Mouse (Mus musculus): Measurements from ENCODE around the gene Rnpep. TPM values are rescaled to one million over a fixed set of nuclear protein-coding genes. Genes with fewer than 3 reads are reported as not detected.
A peak's percentile ranks its signal among the peaks of the same experiment; 100 is the strongest.

The Rnpep gene
- total RNA-seq (2021): 50.9 and 58.0 TPM in 2 replicates
- long read RNA-seq, transcript Rnpep-201 (10 exons, 2,171 nt): minor isoform, 6 of 101 reads
- long read RNA-seq, transcript Rnpep-202 (11 exons, 2,288 nt): major isoform, 74 of 101 reads
- long read RNA-seq, partial matches to known transcripts: 12 of 101 reads
- long read RNA-seq, other reads (novel, unspliced or antisense): 7 of 101 reads

DNA sequence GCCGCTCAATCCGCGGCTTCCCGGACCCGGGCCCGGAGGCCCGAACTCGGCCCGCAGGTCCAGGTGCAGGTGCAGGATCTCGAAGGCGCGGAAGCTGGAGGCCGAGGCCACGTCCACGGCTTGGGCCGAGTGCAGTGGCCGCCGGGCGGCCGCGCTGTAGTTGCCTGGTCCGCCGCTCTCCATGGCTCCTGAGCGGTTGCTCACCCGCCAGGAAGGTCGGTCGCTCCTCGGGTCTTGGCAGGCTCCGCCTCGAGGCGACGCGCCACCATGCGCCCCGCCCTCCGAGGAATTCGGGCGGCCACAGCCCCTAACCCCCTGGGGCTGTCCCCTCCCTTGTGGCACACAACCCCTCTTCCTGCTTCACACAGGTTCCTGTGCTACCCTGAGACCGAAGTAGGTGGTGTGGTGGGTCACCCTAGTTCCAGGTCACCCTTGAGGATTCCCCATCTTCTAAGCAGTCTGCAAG lies at the start of gene Rnpep:
Gene Rnpep (minus strand): TSS at position 259 of the 466 bp plus-strand sequence.
- peak; percentile 78 for DNase-seq

DNA sequence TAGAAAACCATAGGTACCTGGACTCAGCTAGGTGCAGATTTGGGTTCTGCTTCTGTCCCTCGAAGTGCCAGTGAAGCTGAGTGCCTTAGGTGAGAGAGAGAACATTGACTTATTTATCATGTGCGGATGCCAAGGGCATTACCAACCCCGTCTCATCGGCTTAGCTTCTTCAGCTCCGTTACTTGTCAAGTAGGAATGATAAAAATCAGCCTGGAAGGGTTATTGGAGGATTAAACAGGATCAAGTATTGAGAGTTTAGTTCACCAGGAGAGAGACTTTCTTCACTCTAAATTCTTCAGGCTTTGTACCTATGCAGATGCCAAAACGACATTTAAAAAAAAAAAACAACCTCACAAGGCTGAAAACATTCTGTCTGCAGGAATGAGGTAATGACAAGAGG lies 46.7 kb upstream of the Rnpep start:
- no peak for DNase-seq

DNA sequence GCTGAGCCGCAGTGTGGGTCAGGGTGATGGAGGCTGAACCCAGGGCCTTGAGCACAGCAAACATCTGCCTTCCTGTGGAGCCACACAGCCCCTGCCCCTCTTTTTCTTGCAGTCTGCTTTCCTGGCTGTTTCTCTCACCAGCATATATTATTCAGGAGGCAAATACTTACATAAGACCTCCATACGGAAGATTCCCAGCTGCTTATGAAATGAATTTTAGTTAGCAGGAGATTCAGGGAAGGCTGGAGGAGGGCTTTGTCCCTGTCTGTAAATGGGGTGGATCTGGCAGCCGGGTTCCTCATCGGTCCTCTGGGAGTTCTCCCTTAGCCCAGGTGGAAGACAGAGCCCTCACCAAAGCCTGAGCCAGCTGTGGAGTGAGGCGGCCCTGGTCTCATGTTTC lies 44.5 kb upstream of the Rnpep start:
- DNase-seq: no peak

DNA sequence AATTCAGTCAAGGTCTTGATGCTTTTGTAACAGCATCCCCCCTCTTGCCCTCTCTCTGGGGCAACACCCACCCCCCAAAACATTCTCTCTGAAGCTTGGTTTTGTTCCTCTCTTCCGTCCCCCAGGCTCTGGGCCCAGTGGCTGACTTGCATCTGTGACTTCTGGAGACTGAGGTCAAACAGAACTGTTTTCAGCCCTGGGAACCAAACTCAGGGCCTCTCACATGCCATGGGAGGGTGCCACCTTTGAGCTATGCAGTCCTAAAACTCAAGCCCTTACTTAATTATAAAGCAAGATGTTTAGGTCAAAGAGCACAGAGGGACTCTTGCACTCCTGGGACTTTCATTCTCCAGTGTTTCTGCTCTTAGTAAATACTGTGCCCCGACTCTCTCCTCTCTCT lies 42.0 kb upstream of the Rnpep start:
- no peak for DNase-seq

DNA sequence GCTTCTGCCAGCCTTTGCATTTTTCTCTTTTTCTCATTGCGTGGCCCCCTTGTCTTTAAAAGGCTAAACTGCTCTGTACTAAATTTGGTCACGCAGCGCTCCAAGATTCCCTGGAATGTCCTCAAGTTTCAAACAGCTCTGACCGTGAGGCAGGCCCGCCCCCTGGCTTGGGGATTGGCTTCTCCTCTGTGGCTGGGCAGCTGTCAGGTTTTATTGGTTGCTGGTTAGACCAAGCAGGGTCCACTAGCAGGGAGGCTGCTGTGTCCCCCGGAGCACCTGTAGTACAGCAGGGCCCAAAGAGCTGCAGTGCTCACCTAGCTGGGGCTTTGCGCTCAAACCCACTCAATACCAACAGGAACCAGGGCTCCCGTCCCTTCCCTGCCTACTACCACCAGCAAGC lies 40.7 kb upstream of the Rnpep start, which contains the start of gene Lmod1:
Gene Lmod1 (plus strand): TSS at position 237 of the 400 bp plus-strand sequence.
- peak; percentile 36 for DNase-seq

DNA sequence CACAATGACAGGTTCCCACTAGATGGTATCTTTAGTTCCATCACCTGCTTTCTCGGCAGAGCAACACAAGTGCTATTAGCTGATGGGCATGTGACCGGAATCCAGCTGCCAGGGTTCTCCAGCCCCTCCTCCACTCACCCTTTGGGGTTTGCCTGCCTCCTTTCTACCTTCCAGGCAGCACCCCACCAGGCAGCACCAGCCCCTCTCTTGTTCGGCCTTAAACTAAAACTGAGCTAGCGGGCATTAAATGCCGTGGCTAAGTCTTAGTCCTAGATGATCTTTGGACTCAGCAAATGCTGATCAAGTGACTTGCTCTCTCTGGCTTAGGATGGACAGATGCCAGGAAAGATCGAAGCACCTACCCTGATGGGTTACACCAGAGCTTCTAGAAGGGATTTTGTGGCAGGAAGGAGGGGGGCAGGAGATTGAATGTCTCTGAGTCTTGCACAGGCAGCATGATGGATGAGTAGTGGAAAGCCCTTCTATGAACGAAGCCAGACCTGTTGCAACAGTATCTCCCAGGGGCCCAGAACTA lies 39.5 kb upstream of the Rnpep start:
- no peak for DNase-seq

DNA sequence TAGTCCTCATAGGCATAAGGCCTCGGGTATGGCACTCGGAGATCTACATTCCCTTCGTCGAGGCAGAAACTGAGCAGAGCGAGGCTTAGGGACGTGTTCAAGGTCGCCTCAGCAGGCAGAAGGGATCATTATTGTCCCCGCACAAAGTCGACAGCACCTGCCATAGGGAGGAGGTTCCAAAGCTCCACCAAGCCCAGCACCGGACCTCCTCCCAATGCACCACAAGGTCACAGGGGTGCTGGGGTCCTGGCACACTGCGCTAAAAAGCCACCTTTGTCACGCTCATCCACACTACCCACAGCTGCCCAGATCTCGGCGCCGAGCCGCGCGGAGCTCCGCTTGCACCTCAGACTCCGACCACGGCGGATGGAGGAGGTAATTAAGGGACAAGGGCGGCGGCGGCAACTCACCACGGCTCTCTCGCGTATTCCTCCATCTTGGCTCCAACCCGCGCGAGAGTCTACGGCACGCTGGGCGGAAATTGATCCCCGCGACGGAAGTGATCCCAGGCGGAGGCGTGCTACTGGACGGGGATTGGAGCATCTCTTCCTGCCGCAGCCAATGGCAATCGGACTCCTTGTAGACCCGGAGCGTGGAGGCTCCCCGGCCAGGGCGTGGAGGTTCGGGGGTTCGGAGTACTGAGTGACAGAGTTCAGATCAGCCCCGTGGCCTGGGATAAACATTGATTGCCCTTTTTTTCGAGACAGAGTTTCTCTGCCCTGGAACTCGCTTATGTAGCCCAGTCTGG lies 29.6 kb upstream of the Rnpep start, which contains the start of gene Timm17a:
Gene Timm17a (minus strand): TSS at position 495 of the 748 bp plus-strand sequence.
- peak; percentile 93 for DNase-seq

DNA sequence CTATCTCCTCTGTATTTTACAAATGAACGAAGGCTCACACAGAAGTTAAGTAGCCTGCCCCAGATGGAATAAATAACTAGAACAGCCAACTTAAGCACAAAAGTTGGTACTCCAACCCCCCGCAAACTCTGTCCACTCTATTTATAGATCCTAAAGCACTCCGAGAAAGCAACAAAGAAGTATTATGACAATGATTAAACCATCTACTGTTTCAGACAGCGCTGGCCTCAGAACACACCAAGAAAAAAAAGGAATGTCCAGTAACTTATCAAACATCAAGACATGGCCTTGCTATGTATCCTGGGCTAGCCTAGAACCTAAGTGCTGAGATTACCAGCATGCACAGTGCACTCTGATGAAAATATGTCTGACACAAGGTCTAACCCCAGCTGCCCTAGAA lies 28.3 kb upstream of the Rnpep start:
- no peak for DNase-seq

DNA sequence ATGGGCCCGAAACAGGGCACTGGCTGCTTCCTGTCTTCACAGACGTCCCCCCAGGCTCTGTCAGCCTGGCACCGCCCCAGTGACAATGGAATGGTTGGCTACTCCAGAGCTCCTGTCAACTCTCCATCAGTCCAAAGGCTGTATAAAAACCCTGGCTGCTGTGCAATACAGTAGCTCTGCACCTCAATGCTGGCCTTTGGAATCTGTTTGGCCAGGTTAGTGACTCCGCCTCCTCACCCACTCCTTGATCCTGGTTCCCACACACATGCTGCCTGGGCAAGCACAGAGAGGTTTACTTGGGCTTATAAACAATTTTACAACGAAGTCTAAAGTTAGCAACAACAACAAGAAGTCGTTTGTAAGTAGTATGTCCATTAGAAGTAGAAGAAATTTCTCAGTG lies 27.5 kb upstream of the Rnpep start:
- no peak for DNase-seq

DNA sequence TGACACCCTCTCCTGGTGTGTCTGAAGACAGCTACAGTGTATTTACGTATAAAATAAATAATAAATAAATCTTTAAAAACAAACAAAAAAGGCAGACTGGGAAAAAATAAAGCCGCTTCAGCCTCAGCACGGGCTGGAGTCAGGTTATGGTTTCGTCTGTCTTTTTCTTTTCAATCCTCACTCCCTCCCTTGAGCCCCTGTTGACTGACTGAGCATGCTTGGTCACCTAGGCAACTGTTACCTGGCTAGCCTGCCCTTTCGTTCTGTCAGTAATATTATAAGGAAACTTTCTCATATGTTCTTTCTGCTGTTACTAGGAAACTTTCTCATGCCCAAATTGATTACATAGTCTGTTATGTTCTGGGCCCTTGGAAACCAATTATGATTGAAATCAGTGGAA lies 7.0 kb upstream of the Rnpep start:
- DNase-seq: no peak

DNA sequence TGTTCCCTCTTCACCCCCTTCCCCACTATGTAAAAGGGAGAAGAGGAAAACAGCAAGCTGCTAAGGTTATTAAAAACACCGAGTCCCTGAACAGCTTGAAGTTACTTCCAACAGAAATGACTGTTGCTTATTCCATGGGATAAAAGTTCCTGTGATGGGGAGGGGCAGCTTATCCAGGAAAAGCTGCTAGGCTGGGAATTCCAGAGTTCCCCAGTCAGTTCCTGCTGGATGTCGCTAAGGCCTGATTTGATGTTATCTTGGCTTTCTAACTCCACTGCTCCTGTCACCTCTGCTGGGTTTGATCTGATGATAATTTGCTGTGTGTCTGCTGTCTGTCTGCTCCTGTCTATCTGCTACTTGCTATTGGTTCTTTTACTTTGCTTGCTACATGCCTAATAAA lies 2.4 kb upstream of the Rnpep start:
- DNase-seq: no peak

DNA sequence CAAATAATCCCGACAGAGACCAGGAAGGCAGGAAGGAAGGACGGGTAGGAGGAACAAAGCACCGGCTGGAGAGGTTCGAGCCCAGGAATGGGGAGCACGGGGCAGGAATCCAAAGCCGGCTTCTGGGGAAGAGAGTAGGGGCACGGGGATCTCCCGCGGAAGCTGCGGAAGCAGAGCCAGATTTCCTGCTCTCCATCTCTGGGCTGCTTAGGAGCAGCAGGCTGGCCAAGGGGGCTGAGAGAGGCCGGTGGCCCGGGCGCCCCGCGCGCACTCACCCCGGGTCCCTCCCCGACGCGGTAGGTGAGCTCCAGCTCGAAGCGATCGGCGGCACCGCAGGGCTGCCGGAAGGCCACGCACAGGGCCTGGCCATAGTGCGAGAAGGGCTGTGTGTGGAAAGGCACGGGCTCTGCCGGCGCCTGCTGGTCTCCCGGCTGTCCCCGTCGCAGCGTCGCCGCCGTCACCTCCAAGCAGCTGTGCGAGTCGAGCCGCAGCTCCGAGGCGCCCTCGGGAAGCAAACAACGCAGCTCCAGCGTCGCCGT lies 528 bp downstream of the Rnpep start:
- DNase-seq: peak; percentile 56

DNA sequence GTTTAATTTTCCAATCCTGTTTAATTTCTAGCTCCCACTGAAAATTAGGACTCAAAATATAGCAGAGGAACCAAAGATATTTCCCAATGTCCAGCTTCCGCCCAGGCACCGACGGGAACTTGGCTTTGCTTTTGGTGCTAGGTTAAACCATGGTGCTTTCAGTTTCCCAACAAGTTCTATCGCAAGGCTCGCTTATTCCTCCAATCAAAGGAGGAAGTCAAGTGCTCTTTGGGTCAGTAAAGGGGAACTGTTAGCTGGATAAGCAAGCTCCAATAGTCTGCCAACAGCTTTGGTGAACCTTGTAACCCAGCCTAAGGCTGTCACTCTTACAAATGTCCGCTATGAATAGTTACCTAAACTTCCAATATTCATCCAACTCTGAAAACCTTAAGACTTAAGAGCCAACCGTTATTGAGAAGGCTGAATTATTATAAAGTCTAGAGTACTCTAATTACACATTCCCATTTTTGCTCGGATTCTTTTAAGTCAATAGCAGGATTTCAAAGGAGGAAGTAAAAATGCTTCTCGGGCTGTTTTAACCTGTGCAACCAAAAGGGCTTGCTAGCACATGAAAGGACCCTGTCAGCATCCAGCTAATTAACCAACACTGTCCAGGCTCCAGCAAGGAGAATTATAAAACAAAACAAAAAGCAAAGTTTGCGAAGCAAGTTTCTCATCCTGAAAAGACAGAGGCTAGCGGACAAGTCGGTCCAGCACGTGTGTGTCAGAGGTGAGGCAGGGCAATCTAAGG lies 1.2 kb downstream of the Rnpep start:
- DNase-seq: no peak

DNA sequence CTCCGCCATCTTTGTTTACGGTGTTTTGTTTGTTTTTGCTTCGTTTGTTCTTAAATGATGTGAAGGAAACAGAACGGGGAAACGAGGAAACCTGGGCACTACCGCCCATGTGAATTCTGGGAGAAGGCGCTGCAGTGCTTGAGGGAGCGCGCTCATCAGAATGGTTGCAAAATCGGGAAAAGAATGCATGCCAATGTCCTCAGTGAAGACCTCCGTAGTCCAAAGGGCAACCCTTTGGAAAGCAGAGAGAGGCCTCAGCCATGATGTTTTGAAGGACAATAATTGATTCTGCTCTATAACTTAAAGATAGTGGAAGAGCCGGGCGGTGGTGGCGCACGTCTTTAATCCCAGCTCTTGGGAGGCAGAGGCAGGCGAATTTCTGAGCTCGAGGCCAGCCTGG lies 2.0 kb downstream of the Rnpep start:
- no peak for DNase-seq

DNA sequence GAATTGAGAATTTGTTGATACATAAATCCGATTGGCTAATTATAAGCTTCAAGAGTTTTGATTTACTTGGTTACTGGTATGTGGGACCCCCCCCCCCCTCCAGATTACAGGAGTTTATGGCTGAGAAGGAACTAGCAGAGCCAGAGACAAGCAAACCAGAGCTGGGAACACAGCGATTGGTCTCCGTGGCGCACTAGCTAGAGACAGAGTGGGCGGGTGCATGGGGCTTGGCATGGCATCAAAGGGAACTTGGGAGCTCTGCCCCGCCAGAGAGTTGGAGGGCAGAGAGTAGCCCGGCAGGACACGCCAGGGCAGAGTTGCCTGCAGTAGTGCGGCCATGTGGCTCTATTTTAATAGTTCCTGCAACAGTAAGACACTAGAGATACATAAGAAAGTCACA lies 3.2 kb downstream of the Rnpep start:
- peak; percentile 87 for DNase-seq

DNA sequence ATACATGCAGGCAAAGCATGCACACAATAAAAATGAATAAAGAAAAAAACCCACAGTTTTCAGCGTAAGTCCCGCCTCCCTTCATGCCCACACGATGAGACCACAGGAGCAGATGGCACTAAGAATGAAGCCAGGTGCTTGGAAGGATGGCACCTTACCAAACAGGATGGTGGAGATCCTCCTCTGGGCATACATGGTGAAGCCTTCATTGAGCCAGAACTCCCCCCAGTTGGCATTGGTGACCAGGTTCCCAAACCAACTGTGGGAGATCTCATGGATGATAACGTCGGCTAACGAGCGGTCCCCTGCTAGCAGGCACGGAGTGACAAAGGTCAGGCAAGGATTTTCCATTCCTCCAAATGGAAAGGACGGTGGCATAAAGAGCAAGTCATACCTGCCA lies 12.5 kb downstream of the Rnpep start:
- DNase-seq: no peak

DNA sequence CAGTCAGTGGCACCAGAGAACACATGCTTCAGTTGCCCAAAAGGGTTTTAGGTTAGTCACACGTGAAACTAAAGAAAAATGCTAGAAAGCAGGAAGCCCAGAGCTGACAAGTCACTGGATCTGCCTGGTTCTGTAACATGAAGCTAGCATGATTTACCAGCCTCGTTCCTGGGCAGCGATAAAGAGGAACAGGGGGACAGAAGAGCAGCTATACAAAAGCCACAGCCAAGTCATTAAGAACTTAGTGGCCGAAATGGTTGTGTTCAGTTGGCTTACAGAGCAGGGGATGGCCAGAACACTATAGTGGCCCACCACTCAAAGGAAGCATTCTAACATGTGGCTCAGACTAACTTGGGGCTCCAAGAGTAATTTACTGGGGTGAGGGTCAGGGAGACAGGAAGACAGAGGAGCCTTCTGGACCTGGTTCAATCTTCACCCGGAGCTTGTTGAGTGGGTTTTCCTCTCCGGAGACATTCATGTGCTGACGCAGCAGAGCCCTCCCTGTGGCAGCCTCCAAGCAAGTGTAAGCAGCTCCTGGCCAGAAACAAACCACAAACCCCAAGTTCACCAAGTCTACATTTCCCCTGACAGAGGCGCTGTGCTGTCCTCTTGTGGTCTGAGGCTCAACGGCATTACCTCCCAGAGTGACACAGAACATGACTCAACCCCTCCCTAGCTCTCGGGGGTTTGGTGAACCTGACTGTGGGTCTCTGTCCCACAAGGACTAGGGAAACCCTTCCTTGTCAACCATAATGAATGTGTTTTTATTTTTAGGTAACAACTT lies 16.0 kb downstream of the Rnpep start:
- DNase-seq: no peak

DNA sequence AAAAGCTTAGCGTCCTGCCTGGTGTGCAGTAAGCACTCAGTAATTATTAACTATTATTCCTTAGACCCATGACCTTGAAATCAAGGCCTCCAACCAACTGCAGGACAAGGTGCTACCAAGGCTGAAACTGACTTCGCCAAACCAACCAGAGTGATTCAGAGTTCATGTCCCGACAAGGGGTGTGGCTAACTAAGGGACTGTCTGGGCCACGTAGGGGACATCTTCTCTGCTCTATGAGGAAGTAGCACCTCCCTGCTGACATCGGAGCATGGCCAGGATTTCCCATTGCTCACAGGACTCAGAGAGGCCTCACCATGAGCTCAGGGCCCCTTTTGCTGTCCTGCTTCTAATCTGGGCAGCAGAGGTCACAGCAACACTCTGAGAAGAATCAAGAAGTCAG lies 18.1 kb downstream of the Rnpep start:
- DNase-seq: no peak

DNA sequence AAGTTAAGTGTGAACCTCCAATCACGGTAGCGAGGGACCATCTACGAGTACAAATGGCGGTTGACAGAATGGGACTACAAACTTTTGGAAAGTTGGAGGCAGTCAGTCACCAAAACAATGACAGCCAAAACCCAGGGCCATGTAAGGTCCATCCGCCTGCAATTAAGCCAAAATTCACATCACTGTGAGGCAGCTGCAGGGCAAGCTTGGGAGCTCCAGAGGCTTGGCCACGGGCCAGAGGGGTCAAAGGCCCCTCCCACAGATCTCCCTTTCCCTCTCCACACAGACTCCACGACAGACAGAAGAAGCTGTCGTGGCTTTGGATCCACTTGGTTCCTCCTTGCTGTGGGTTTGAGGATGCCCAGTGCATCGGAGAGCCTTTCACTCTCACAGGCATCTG lies 20.6 kb downstream of the Rnpep start:
- no peak for DNase-seq

DNA sequence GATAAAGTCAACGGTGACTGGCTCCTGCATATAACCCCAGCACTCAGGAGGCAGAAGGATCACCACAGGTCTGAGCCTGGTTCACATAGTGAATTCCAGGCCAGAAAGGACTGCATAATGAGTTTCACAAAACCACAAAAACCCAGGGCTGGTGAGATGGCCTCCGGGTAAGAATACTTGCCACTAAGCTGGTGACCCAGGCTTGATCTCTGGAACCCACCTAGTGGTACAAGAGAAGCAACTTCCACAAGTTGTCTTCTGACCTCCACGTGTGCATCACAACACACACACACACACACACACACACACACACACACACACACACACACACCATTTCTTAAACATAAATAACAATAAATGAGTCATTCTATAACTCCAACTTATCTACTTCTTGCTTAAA lies 21.6 kb downstream of the Rnpep start:
- DNase-seq: no peak

DNA sequence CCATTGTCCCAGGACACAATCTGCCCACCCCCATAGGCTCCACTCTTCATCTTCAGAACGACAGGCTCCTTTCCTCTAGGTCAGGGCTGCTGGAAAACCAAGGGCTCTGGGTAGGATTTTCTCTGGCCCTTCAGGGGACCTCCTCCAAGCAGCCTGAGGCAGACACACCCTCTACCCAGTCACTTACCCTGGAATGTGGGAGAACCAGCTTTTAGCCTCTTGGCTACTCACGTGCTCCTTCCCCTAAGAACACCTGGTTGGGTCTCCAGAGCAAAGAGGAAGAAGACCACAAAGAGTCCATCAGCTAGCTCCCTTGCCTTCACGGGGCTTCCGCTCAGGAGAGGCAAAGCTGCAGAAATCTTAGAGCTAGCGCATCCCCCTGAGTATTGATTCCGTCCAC lies 23.0 kb downstream of the Rnpep start:
- DNase-seq: no peak

DNA sequence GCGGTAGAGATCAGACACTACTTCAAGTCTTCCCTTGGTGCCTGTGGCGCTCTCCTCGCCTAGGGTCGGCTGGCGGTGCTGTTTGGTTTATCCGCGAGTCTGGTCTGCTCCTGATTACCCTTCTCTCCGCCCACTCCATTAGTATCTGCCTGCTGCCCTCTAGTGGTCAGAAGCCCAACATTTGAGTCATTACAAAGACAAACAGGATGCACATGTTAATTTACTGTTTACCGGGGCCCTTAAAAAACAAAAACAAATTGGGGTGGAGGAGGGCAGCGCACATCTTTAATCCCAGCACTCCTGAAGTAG lies 24.8 kb downstream of the Rnpep start:
- peak; percentile 80 for DNase-seq

Data from adrenal gland, postnatal 25 days (tissue).